Mouse (Mus musculus): Measurements from ENCODE around the gene Rfx1. TPM values are rescaled to one million over a fixed set of nuclear protein-coding genes. Genes with fewer than 3 reads are reported as not detected.

Rfx1 gene
- polyA plus RNA-seq, 1 experiment from 2014 or later = 7.3 TPM

GRCm38 (mm10) chr8:84072321-84072720 lies 5.7 kb downstream of the Rfx1 start:
- Histone ChIP-seq H3K4me2 (replicated peaks) (no peak overlapping the region), H3K36me3 (0 out of 2 replicates have a peak, but pooled peaks cover 5% of the 10 kb centered on the region), H3K9ac (no peak overlapping the region), H3K27me3 (replicated peaks) (no peaks in the 10 kb centered on the region), H3K4me3 (replicated peaks) (no peak overlapping the region), H3K4me1 (replicated peaks) (peaks cover 35% of the 10 kb centered on the region), H3K9me3 (no peaks in the 10 kb centered on the region), H3K27ac (no peak overlapping the region)
- 89% methylated on average over 10 of the region's 10 CpGs for WGBS
- ATAC-seq = no peak

GRCm38 (mm10) chr8:84073230-84073976 lies 6.8 kb downstream of the Rfx1 start:
- no peaks in the 10 kb centered on the region for H3K9me3 ChIP-seq
- WGBS = 55% methylated on average over 10 of the region's 10 CpGs
- no peak overlapping the region for H3K4me3 ChIP-seq (replicated peaks)
- peaks cover 25% of the 10 kb centered on the region for H3K4me1 ChIP-seq (replicated peaks)
- H3K27me3 ChIP-seq (replicated peaks) = no peaks in the 10 kb centered on the region
- no peak for ATAC-seq
- no peak overlapping the region for H3K4me2 ChIP-seq (replicated peaks)
- no peak overlapping the region for H3K9ac ChIP-seq
- H3K27ac ChIP-seq = no peak overlapping the region
- H3K36me3 ChIP-seq = 0 out of 2 replicates have a peak, but pooled peaks cover 5% of the 10 kb centered on the region

GRCm38 (mm10) chr8:84076412-84076811 lies 9.8 kb downstream of the Rfx1 start:
- Histone ChIP-seq H3K4me3 (replicated peaks) (no peak overlapping the region), H3K4me2 (replicated peaks) (no peak overlapping the region), H3K27me3 (replicated peaks) (no peaks in the 10 kb centered on the region), H3K9me3 (no peaks in the 10 kb centered on the region), H3K9ac (no peak overlapping the region), H3K27ac (no peak overlapping the region), H3K4me1 (replicated peaks) (peaks cover 8% of the 10 kb centered on the region), H3K36me3 (peaks cover 18% of the 10 kb centered on the region; the same call in 1 of the 2 replicates)
- 85% methylated on average over 1 of the region's 1 CpGs for WGBS
- no peak for ATAC-seq

GRCm38 (mm10) chr8:84076849-84077248 lies 10.2 kb downstream of the Rfx1 start:
- Histone ChIP-seq H3K9me3 (no peaks in the 10 kb centered on the region), H3K36me3 (peaks cover 19% of the 10 kb centered on the region; the same call in 1 of the 2 replicates), H3K27ac (no peak overlapping the region), H3K27me3 (replicated peaks) (no peaks in the 10 kb centered on the region), H3K9ac (no peak overlapping the region), H3K4me3 (replicated peaks) (no peak overlapping the region), H3K4me2 (replicated peaks) (no peak overlapping the region), H3K4me1 (replicated peaks) (peaks cover 6% of the 10 kb centered on the region)
- ATAC-seq = no peak
- WGBS = 89% methylated on average over 3 of the region's 3 CpGs

- no peak overlapping the region for H3K27ac ChIP-seq
- H3K36me3 ChIP-seq = peaks cover 30% of the 10 kb centered on the region; the same call in 1 of the 2 replicates
- H3K4me3 ChIP-seq (replicated peaks) = no peak overlapping the region
- H3K27me3 ChIP-seq (replicated peaks) = no peaks in the 10 kb centered on the region
- ATAC-seq = no peak
- H3K4me1 ChIP-seq (replicated peaks) = no peaks in the 10 kb centered on the region
- H3K9ac ChIP-seq = no peak overlapping the region
- 71% methylated on average over 5 of the region's 5 CpGs for WGBS
- H3K9me3 ChIP-seq = no peaks in the 10 kb centered on the region
- H3K4me2 ChIP-seq (replicated peaks) = no peak overlapping the region
These were observed 12.6 kb downstream of the Rfx1 start for GRCm38 (mm10) chr8:84079206-84079605.

GRCm38 (mm10) chr8:84083829-84084241 lies 17.2 kb downstream of the Rfx1 start:
- Histone ChIP-seq H3K9ac (no peak overlapping the region), H3K4me2 (replicated peaks) (no peak overlapping the region), H3K9me3 (no peaks in the 10 kb centered on the region), H3K27me3 (replicated peaks) (no peaks in the 10 kb centered on the region), H3K4me3 (replicated peaks) (no peak overlapping the region), H3K36me3 (peaks cover 37% of the 10 kb centered on the region), H3K4me1 (replicated peaks) (0 out of 2 replicates have a peak, but pooled peaks cover 3% of the 10 kb centered on the region), H3K27ac (no peak overlapping the region)
- peak; percentile 35; the same call in 1 of the 2 replicates for ATAC-seq
- 34% methylated on average over 8 of the region's 8 CpGs for WGBS

- H3K4me3 ChIP-seq (replicated peaks) = no peak overlapping the region
- no peaks in the 10 kb centered on the region for H3K27me3 ChIP-seq (replicated peaks)
- H3K4me1 ChIP-seq (replicated peaks) = 0 out of 2 replicates have a peak, but pooled peaks cover 3% of the 10 kb centered on the region
- H3K36me3 ChIP-seq = peaks cover 39% of the 10 kb centered on the region
- WGBS = 51% methylated on average over 42 of the region's 42 CpGs
- ATAC-seq = peak; percentile 52
- no peaks in the 10 kb centered on the region for H3K9me3 ChIP-seq
- peak overlapping the region; percentile 26; the same call in 1 of the 2 replicates for H3K4me2 ChIP-seq (replicated peaks)
- H3K9ac ChIP-seq = no peak overlapping the region
- H3K27ac ChIP-seq = no peak overlapping the region
These were observed 17.9 kb downstream of the Rfx1 start for GRCm38 (mm10) chr8:84084341-84085115.

- Histone ChIP-seq H3K36me3 (peaks cover 28% of the 10 kb centered on the region), H3K4me2 (replicated peaks) (no peak overlapping the region), H3K27me3 (replicated peaks) (no peaks in the 10 kb centered on the region), H3K4me1 (replicated peaks) (0 out of 2 replicates have a peak, but pooled peaks cover 3% of the 10 kb centered on the region), H3K27ac (no peak overlapping the region), H3K4me3 (replicated peaks) (no peak overlapping the region), H3K9ac (no peak overlapping the region), H3K9me3 (no peaks in the 10 kb centered on the region)
- WGBS = 90% methylated on average over 7 of the region's 7 CpGs
- no peak for ATAC-seq
These were observed 20.5 kb downstream of the Rfx1 start for GRCm38 (mm10) chr8:84087156-84087555.

- Histone ChIP-seq H3K9me3 (no peaks in the 10 kb centered on the region), H3K36me3 (peaks cover 28% of the 10 kb centered on the region)
- no peak for ATAC-seq
These were observed 21.2 kb downstream of the Rfx1 start for GRCm38 (mm10) chr8:84087821-84088220.

GRCm38 (mm10) chr8:84089277-84089676 lies 22.6 kb downstream of the Rfx1 start:
- H3K9ac ChIP-seq = no peak overlapping the region
- no peak overlapping the region for H3K4me3 ChIP-seq (replicated peaks)
- peaks cover 37% of the 10 kb centered on the region for H3K36me3 ChIP-seq
- no peaks in the 10 kb centered on the region for H3K27me3 ChIP-seq (replicated peaks)
- ATAC-seq = no peak
- H3K4me2 ChIP-seq (replicated peaks) = no peak overlapping the region
- 76% methylated on average over 9 of the region's 9 CpGs for WGBS
- no peak overlapping the region for H3K27ac ChIP-seq
- H3K4me1 ChIP-seq (replicated peaks) = 0 out of 2 replicates have a peak, but pooled peaks cover 3% of the 10 kb centered on the region
- H3K9me3 ChIP-seq = no peaks in the 10 kb centered on the region

More at GRCm38 (mm10) chr8:84087821-84088220, 21.2 kb downstream of the Rfx1 start:
- Histone ChIP-seq H3K9ac (no peak overlapping the region), H3K4me1 (replicated peaks) (0 out of 2 replicates have a peak, but pooled peaks cover 3% of the 10 kb centered on the region), H3K4me2 (replicated peaks) (no peak overlapping the region), H3K27me3 (replicated peaks) (no peaks in the 10 kb centered on the region), H3K27ac (no peak overlapping the region), H3K4me3 (replicated peaks) (no peak overlapping the region)
- WGBS = 95% methylated on average over 14 of the region's 14 CpGs

- H3K4me2 ChIP-seq (replicated peaks) = no peak overlapping the region
These were observed 24.0 kb downstream of the Rfx1 start for GRCm38 (mm10) chr8:84090585-84090984.

GRCm38 (mm10) chr8:84096061-84096460 lies 29.4 kb downstream of the Rfx1 start:
- no peak overlapping the region for H3K27ac ChIP-seq
- no peaks in the 10 kb centered on the region for H3K4me1 ChIP-seq (replicated peaks)
- no peak overlapping the region for H3K4me2 ChIP-seq (replicated peaks)
- H3K27me3 ChIP-seq (replicated peaks) = no peaks in the 10 kb centered on the region
- no peak overlapping the region for H3K4me3 ChIP-seq (replicated peaks)
- no peak overlapping the region for H3K9ac ChIP-seq
- H3K9me3 ChIP-seq = no peaks in the 10 kb centered on the region
- WGBS = 53% methylated on average over 8 of the region's 8 CpGs
- ATAC-seq = 0 out of 2 replicates have a peak, but pooled peaks have one; percentile 11
- H3K36me3 ChIP-seq = peaks cover 49% of the 10 kb centered on the region

More at GRCm38 (mm10) chr8:84090585-84090984, 24.0 kb downstream of the Rfx1 start:
- no peak for ATAC-seq
- no peaks in the 10 kb centered on the region for H3K27me3 ChIP-seq (replicated peaks)
- H3K36me3 ChIP-seq = peaks cover 41% of the 10 kb centered on the region
- 89% methylated on average over 8 of the region's 8 CpGs for WGBS
- no peaks in the 10 kb centered on the region for H3K9me3 ChIP-seq
- no peak overlapping the region for H3K9ac ChIP-seq
- no peaks in the 10 kb centered on the region for H3K4me1 ChIP-seq (replicated peaks)
- no peak overlapping the region for H3K27ac ChIP-seq
- H3K4me3 ChIP-seq (replicated peaks) = no peak overlapping the region
